Mouse (Mus musculus): ENCODE results near the gene Chaf1a. TPM values are rescaled to one million over a fixed set of nuclear protein-coding genes. Genes with fewer than 3 reads are reported as not detected.
A peak's percentile ranks its signal among the peaks of the same experiment; 100 is the strongest.

The Chaf1a gene
- polyA plus RNA-seq, 1 experiment: not detected

- TF ChIP-seq CTCF (IDR thresholded peaks at IDR 0.05; ENCODE audit: insufficient read depth, low read depth, low read length): no peak
- TF ChIP-seq POLR2A (IDR thresholded peaks at IDR 0.05; ENCODE audit: insufficient read depth, low read depth, low read length): no peak
- H3K27ac ChIP-seq (ENCODE audit: insufficient read depth, low read depth, low read length): no peak overlapping the region
- 79% methylated on average over 15 of the region's 15 CpGs for WGBS
- H3K4me3 ChIP-seq (ENCODE audit: insufficient read depth, low read depth, low read length): no peak overlapping the region
- H3K4me1 ChIP-seq (ENCODE audit: control insufficient read depth, insufficient read depth, low read length): peaks cover 20% of the 10 kb centered on the region
These were observed 23.1 kb upstream of the Chaf1a start for GRCm38 (mm10) chr17:56016793-56017785.

- Histone ChIP-seq H3K4me3 (ENCODE audit: insufficient read depth, low read depth, low read length) (no peak overlapping the region), H3K27ac (ENCODE audit: insufficient read depth, low read depth, low read length) (no peak overlapping the region), H3K4me1 (ENCODE audit: control insufficient read depth, insufficient read depth, low read length) (peaks cover 28% of the 10 kb centered on the region)
- TF ChIP-seq POLR2A (IDR thresholded peaks at IDR 0.05; ENCODE audit: insufficient read depth, low read depth, low read length) (no peak), CTCF (IDR thresholded peaks at IDR 0.05; ENCODE audit: insufficient read depth, low read depth, low read length) (no peak)
- 91% methylated on average over 7 of the region's 7 CpGs for WGBS
These were observed 22.4 kb upstream of the Chaf1a start for GRCm38 (mm10) chr17:56017848-56018247.

GRCm38 (mm10) chr17:56018347-56019131, 21.7 kb upstream of the Chaf1a start:
- 77% methylated on average over 20 of the region's 20 CpGs for WGBS
- TF ChIP-seq POLR2A (IDR thresholded peaks at IDR 0.05; ENCODE audit: insufficient read depth, low read depth, low read length) (no peak), CTCF (IDR thresholded peaks at IDR 0.05; ENCODE audit: insufficient read depth, low read depth, low read length) (no peak)
- H3K4me3 ChIP-seq (ENCODE audit: insufficient read depth, low read depth, low read length): no peak overlapping the region
- no peak overlapping the region for H3K27ac ChIP-seq (ENCODE audit: insufficient read depth, low read depth, low read length)
- peaks cover 29% of the 10 kb centered on the region for H3K4me1 ChIP-seq (ENCODE audit: control insufficient read depth, insufficient read depth, low read length)

- no peak for TF ChIP-seq CTCF (IDR thresholded peaks at IDR 0.05; ENCODE audit: insufficient read depth, low read depth, low read length)
- TF ChIP-seq POLR2A (IDR thresholded peaks at IDR 0.05; ENCODE audit: insufficient read depth, low read depth, low read length): no peak
- H3K27ac ChIP-seq (ENCODE audit: insufficient read depth, low read depth, low read length): peak overlapping the region; percentile 20; the same call in 1 of the 2 replicates
- 92% methylated on average over 6 of the region's 6 CpGs for WGBS
These were observed 19.7 kb upstream of the Chaf1a start for GRCm38 (mm10) chr17:56020400-56021084.

GRCm38 (mm10) chr17:56021161-56021910, 18.9 kb upstream of the Chaf1a start:
- no peak overlapping the region for H3K4me3 ChIP-seq (ENCODE audit: insufficient read depth, low read depth, low read length)
- no peak for TF ChIP-seq CTCF (IDR thresholded peaks at IDR 0.05; ENCODE audit: insufficient read depth, low read depth, low read length)
- TF ChIP-seq POLR2A (IDR thresholded peaks at IDR 0.05; ENCODE audit: insufficient read depth, low read depth, low read length): no peak
- peaks cover 35% of the 10 kb centered on the region for H3K4me1 ChIP-seq (ENCODE audit: control insufficient read depth, insufficient read depth, low read length)
- 64% methylated on average over 4 of the region's 4 CpGs for WGBS
- H3K27ac ChIP-seq (ENCODE audit: insufficient read depth, low read depth, low read length): peak overlapping the region; percentile 20

More at GRCm38 (mm10) chr17:56020400-56021084, 19.7 kb upstream of the Chaf1a start:
- Histone ChIP-seq H3K4me1 (ENCODE audit: control insufficient read depth, insufficient read depth, low read length) (peaks cover 35% of the 10 kb centered on the region), H3K4me3 (ENCODE audit: insufficient read depth, low read depth, low read length) (no peak overlapping the region)

GRCm38 (mm10) chr17:56022131-56022988, 17.9 kb upstream of the Chaf1a start:
- Histone ChIP-seq H3K27ac (ENCODE audit: insufficient read depth, low read depth, low read length) (no peak overlapping the region), H3K4me1 (ENCODE audit: control insufficient read depth, insufficient read depth, low read length) (peaks cover 35% of the 10 kb centered on the region)
- WGBS: 74% methylated on average over 2 of the region's 2 CpGs

GRCm38 (mm10) chr17:56022989-56023290, 17.3 kb upstream of the Chaf1a start:
- Histone ChIP-seq H3K27ac (ENCODE audit: insufficient read depth, low read depth, low read length) (no peak overlapping the region), H3K4me3 (ENCODE audit: insufficient read depth, low read depth, low read length) (no peak overlapping the region), H3K4me1 (ENCODE audit: control insufficient read depth, insufficient read depth, low read length) (peaks cover 39% of the 10 kb centered on the region)
- TF ChIP-seq CTCF (IDR thresholded peaks at IDR 0.05; ENCODE audit: insufficient read depth, low read depth, low read length) (no peak), POLR2A (IDR thresholded peaks at IDR 0.05; ENCODE audit: insufficient read depth, low read depth, low read length) (no peak)
- whole genome bisulfite sequencing: 88% methylated on average over 4 of the region's 4 CpGs

More at GRCm38 (mm10) chr17:56022131-56022988, 17.9 kb upstream of the Chaf1a start:
- TF ChIP-seq CTCF (IDR thresholded peaks at IDR 0.05; ENCODE audit: insufficient read depth, low read depth, low read length) (no peak), POLR2A (IDR thresholded peaks at IDR 0.05; ENCODE audit: insufficient read depth, low read depth, low read length) (no peak)
- no peak overlapping the region for H3K4me3 ChIP-seq (ENCODE audit: insufficient read depth, low read depth, low read length)

All from olfactory bulb, adult 2 months (tissue).